Mouse (Mus musculus): ENCODE data around the gene Gm20917.
"Not testable (repeated sequence)": the region's sequence is repeated elsewhere in the genome, so short reads cannot be mapped to it uniquely, and the experiment has no call there.

Gene Gm20917

DNA sequence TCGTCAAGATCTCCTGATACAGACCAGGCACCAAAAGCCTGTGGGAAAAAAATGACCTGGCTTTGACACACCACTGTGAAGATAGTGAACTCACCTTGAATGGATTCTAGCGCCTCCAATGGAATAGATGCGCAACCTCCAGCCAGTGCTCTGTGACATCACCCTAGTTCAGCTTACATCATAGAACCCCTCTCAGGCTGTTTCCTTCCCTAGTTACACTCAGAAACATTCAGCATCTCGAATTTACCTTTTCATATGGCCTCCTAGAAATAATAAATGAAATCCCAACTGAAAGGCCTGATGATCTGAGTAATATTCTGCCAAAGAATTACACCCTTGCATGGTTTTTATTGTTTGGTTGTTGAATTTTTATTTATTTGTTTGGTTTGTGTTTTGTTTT lies at the start of gene Gm20917:
TSS of gene Gm20917 (minus strand) at position 101 of the 400 bp plus-strand sequence.
- POLR2A ChIA-PET, CTCF ChIA-PET: not testable (repeated sequence)

Data from embryonic stem cell, embryonic (primary cell).